Comparison of ENCODE assay signal across 17 mouse cellular contexts in the genomic region with DNA sequence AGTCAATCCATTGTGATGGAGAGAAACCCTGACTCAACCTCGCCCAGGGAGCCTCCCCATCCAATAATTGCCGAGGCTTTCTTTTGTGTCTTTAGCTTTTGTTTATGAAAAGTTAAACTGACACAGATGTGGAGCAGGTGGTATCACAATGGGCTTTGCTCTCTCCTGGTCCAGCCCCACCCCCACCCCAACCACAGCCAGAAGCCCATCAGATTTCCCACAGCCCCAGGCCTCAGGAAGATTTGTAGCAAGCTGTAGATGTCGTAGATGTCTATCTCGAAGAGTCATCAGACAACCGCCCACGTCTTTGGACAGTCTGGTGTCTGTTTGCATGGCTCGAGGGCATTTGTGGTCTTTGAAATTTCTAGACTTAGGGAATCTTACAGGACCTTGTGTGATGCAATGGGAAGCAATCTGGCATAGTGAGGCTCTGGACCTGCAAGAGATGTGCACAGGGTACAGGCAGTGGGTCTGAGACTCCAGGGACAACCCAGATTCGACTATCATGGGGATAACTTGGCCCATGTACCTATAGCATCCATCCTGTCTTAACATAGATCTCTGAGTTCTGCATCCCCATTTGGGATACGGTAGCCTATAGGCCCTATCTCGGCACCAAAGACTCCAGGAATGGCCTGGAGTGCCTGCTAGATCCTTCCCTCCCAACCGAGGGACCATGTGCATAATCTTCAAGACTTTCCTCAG. TPM values are rescaled to one million over a fixed set of nuclear protein-coding genes. Genes with fewer than 3 reads are reported as not detected.
DNase-seq lines count a peak whose midpoint lies in the region; ATAC-seq and TF ChIP-seq lines count a peak whose summit lies in the region.
"Had no signal": no experiment of that assay in that cellular context is flagged by ENCODE, and none has a peak within 500 bp of the region (broad histone marks: within the 10 kb centered on the region; RNA-seq: fewer than 3 reads in every experiment).

No protein-coding gene starts in this region.

- H3K27ac ChIP-seq in neural tube, embryonic 15.5 days (replicated peaks) = no peak overlapping the region
- H3K27ac ChIP-seq in ES-Bruce4 (ENCODE audit: insufficient read depth, low read length) = peak overlapping the region; percentile 99
- H3K27ac ChIP-seq in embryonic facial prominence, embryonic 10.5 days (replicated peaks) = peak overlapping the region; percentile 57
- H3K27ac ChIP-seq: layer of hippocampus, adult 2 months; neural tube, embryonic 13.5 days had no signal

- no peaks in the 10 kb centered on the region for H3K9me3 ChIP-seq in neural tube, embryonic 15.5 days (replicated peaks)
- no peaks in the 10 kb centered on the region for H3K9me3 ChIP-seq in ES-Bruce4 (replicated peaks; ENCODE audit: control insufficient read depth, insufficient read depth, low read length, poor library complexity, severe bottlenecking)
- H3K9me3 ChIP-seq in embryonic facial prominence, embryonic 10.5 days = no peaks in the 10 kb centered on the region
- H3K9me3 ChIP-seq: midbrain, embryonic 12.5 days; neural tube, embryonic 13.5 days had no signal

- no peak overlapping the region for H3K9ac ChIP-seq in neural tube, embryonic 15.5 days (replicated peaks)
- H3K9ac ChIP-seq in ES-Bruce4 (ENCODE audit: low read depth, poor library complexity, severe bottlenecking) = no peak overlapping the region
- H3K9ac ChIP-seq: hindbrain, embryonic 14.5 days; midbrain, embryonic 12.5 days; neural tube, embryonic 13.5 days had no signal

- intact Hi-C loops in left cerebral cortex, postnatal 10 days (cut with DNase I) = loop anchor here (10.0 kb wide), 3 partner anchors 187 to 1087 kb away; no protein-coding TSS in a partner anchor

- TF ChIP-seq EP300 in ES-Bruce4 (IDR thresholded peaks at IDR 0.05; ENCODE audit: insufficient read depth, low read depth, low read length) = peak; percentile 99

- 67% methylated on average over 11 of the region's 11 CpGs for WGBS in neural tube, embryonic 15.5 days
- WGBS in embryonic facial prominence, embryonic 10.5 days = 68% methylated on average over 11 of the region's 11 CpGs

- H3K36me3 ChIP-seq in neural tube, embryonic 15.5 days = no peaks in the 10 kb centered on the region
- no peaks in the 10 kb centered on the region for H3K36me3 ChIP-seq in ES-Bruce4 (ENCODE audit: control insufficient read depth, insufficient read depth, low read length, poor library complexity, severe bottlenecking)
- no peaks in the 10 kb centered on the region for H3K36me3 ChIP-seq in embryonic facial prominence, embryonic 10.5 days (replicated peaks)
- H3K36me3 ChIP-seq: midbrain, embryonic 12.5 days; neural tube, embryonic 13.5 days had no signal

- peak; percentile 2 for DNase-seq in heart, postnatal 4 days
- no peak for DNase-seq in heart, adult 9 months (ENCODE audit: low spot score in 2 of 2)
- DNase-seq in neural tube, embryonic 10.5 days (ENCODE audit: extremely low spot score, low spot score) = peak; percentile 13
- peak; percentile 10 for DNase-seq in embryonic facial prominence, embryonic 10.5 days (ENCODE audit: low spot score)
- no peak for DNase-seq in left cerebral cortex, postnatal 10 days (ENCODE audit: extremely low spot score in 1 of 2, low spot score in 2 of 2)
- DNase-seq in left cerebral cortex, adult 8-10 months (ENCODE audit: low spot score in 2 of 2) = no peak
- DNase-seq: adrenal gland, postnatal 25 days; cerebellum, postnatal 36 days; kidney, adult 9 months had no signal

- ATAC-seq in neural tube, embryonic 15.5 days (ENCODE audit: low FRiP score) = no peak
- ATAC-seq: CD4-positive, CD25-positive, alpha-beta regulatory T cell, adult 4 months had no signal

- TF ChIP-seq POLR2A in ES-Bruce4 (IDR thresholded peaks at IDR 0.05; ENCODE audit: insufficient read depth, low read length) = no peak

- H3K4me2 ChIP-seq in neural tube, embryonic 15.5 days = no peak overlapping the region
- H3K4me2 ChIP-seq: heart, embryonic 11.5 days; hindbrain, embryonic 14.5 days; midbrain, embryonic 12.5 days; neural tube, embryonic 13.5 days had no signal

- TF ChIP-seq CTCF in ES-Bruce4 (IDR thresholded peaks at IDR 0.05; ENCODE audit: low read depth, low read length) = no peak

- peaks cover 26% of the 10 kb centered on the region for H3K4me1 ChIP-seq in neural tube, embryonic 15.5 days
- H3K4me1 ChIP-seq in ES-Bruce4 (ENCODE audit: control insufficient read depth, insufficient read depth, low read length) = peaks cover 19% of the 10 kb centered on the region
- peaks cover 52% of the 10 kb centered on the region for H3K4me1 ChIP-seq in embryonic facial prominence, embryonic 10.5 days

- no peaks in the 10 kb centered on the region for H3K27me3 ChIP-seq in neural tube, embryonic 15.5 days (replicated peaks)
- no peaks in the 10 kb centered on the region for H3K27me3 ChIP-seq in ES-Bruce4 (ENCODE audit: control insufficient read depth, insufficient read depth, low read length, poor library complexity, severe bottlenecking)
- peaks cover 7% of the 10 kb centered on the region for H3K27me3 ChIP-seq in embryonic facial prominence, embryonic 10.5 days (replicated peaks; ENCODE audit: low read depth, poor library complexity, severe bottlenecking)
- H3K27me3 ChIP-seq: neural tube, embryonic 13.5 days had no signal

- no peak overlapping the region for H3K4me3 ChIP-seq in neural tube, embryonic 15.5 days (replicated peaks)
- no peak overlapping the region for H3K4me3 ChIP-seq in ES-Bruce4 (ENCODE audit: low read depth, low read length)
- no peak overlapping the region for H3K4me3 ChIP-seq in embryonic facial prominence, embryonic 10.5 days
- H3K4me3 ChIP-seq: layer of hippocampus, adult 2 months; midbrain, embryonic 12.5 days; neural tube, embryonic 13.5 days had no signal

RNA-seq across cellular contexts. Expression of a gene that starts 6.8 kb away (rescaled TPM):
- total RNA-seq in heart, postnatal 4 days (2021) = 10 to 100 TPM; 30.0 to 33.3 TPM
- polyA plus RNA-seq in neural tube, embryonic 15.5 days (2015; fragmentation: Nextera tagmentation; extraction: Ambion mirVana) = 11.7 and 24.1 TPM in 2 replicates
- polyA plus RNA-seq in ES-Bruce4 (2011; ENCODE audit: insufficient read depth, insufficient read length, low read depth, missing spikeins) = 75.6 and 79.2 TPM in 2 replicates
- 3.9 and 4.5 TPM in 2 replicates for polyA plus RNA-seq in embryonic facial prominence, embryonic 10.5 days (2016; fragmentation: Nextera tagmentation; extraction: Ambion mirVana)
- total RNA-seq in left cerebral cortex, postnatal 10 days (2021) = 10 to 100 TPM; 87.9 to 89.2 TPM
- 10 to 100 TPM; 45.5 to 49.0 (median 48.0) TPM for total RNA-seq in left cerebral cortex, adult 8-10 months (2022)

Comparison
In these comparisons a context has a peak if more than half of its experiments do, and no peak if none do; other contexts are left out.
1. DNase-seq: peak in heart, postnatal 4 days (single experiment), neural tube, embryonic 10.5 days (single experiment) and embryonic facial prominence, embryonic 10.5 days (single experiment); none in heart, adult 9 months (0 of 2), left cerebral cortex, postnatal 10 days (0 of 2) and left cerebral cortex, adult 8-10 months (0 of 2).